Mouse (Mus musculus): ENCODE results near the gene Tysnd1.
A peak's percentile ranks its signal among the peaks of the same experiment; 100 is the strongest.

Gene Tysnd1

GRCm38 (mm10) chr10:61694870-61695670 is at the start of gene Tysnd1:
Tysnd1 (plus strand) TSS chr10:61695514.
- DNase-seq (ENCODE audit: extremely low read depth, insufficient read length, low spot score): peak; percentile 50

DNA sequence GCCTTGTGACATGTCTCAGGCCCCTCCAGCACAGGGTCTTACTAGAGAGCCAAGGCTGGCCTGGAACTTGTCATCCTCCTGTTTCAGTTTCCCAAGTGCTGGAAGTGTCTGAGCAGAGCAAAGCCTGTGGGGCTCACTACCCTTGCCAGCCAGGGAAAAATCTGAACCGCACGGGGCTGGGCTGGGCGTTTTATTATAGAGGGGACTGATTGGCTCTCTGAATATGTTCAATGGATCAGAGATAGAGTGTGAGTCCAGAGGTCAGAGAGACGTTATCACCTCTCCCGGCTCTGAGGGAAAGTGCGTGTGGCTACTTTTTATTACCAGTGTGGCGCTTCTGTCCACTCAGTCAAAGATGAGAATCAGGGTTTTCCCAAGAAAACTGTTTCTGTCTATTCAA is 48.8 kb upstream of the Tysnd1 start:
- DNase-seq (ENCODE audit: extremely low read depth, insufficient read length, low spot score): no peak

DNA sequence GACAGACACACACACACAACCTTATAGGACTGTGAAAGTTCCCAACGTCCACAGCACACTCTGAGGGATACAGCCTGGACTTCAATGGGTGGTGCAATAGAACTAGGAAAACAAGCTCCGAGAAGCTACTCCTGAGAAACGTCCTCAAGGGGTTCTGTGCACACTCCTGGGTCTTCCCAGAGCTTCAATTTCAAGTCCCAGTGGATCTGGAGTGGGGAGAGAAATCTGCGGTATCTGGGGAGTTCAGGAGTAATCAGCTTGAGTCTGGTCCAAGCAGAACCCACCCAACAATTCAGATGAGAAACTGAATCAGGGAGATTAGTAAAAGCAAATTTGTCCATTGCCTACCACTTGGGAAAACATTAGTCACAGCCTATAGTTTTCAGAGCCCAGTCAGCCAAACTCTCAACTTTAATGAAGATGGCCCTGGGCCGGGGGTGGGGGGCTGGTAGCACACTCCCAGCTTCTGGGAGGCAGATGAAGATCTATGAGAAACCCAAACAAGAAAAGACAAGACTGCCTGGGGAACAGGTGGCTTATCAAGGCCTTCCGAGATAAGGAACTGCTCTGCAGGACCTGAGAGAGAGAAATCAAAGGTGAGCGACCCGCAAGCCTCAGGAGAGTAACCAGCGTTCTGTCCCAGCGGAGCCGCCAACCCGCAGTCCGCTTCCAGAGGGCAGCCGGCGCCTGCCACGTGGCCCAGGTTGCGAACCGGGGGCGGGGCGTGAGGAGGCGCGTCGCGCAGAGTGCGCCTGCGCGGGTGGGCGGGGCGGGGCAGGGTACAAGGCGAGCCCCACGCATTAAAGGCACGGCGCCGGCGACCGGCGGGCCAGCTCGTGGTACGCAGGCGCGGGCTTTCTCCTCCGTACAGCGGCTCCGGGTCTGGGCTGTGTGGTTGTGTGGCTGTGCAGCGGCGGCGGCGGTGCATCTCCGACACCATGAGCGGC is 47.3 kb upstream of the Tysnd1 start, which contains the start of gene Ppa1:
Gene Ppa1 (plus strand): TSS at position 763 of the 947 bp plus-strand sequence.
- DNase-seq (ENCODE audit: extremely low read depth, insufficient read length, low spot score): peak; percentile 90

GRCm38 (mm10) chr10:61648737-61649645 is 46.3 kb upstream of the Tysnd1 start:
- no peak for DNase-seq (ENCODE audit: extremely low read depth, insufficient read length, low spot score)

- no peak for DNase-seq (ENCODE audit: extremely low read depth, insufficient read length, low spot score)
Measured at GRCm38 (mm10) chr10:61654105-61654504, 41.2 kb upstream of the Tysnd1 start.

DNA sequence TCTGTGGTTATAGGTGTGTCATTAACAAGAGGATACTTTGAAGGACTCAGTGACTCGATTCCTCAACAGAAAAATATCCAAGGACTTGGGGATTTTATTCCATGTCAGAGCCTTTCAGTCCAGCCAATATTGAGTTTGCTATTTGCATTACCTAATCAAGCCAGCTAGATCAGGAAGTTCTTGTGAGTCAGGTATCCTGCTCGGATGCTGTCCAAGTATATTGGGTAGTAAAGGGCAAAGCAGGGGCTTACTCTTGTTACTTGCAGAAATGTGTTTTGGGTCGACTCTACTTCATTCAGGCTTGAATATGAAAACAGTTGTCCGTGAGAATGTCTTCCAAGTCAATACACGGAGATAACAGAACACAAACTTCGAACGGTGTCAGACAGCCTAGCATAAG is 40.6 kb upstream of the Tysnd1 start:
- no peak for DNase-seq (ENCODE audit: extremely low read depth, insufficient read length, low spot score)

- no peak for DNase-seq (ENCODE audit: extremely low read depth, insufficient read length, low spot score)
Measured at GRCm38 (mm10) chr10:61655188-61655587, 40.1 kb upstream of the Tysnd1 start.

GRCm38 (mm10) chr10:61656928-61657882 is 38.1 kb upstream of the Tysnd1 start:
- no peak for DNase-seq (ENCODE audit: extremely low read depth, insufficient read length, low spot score)

DNA sequence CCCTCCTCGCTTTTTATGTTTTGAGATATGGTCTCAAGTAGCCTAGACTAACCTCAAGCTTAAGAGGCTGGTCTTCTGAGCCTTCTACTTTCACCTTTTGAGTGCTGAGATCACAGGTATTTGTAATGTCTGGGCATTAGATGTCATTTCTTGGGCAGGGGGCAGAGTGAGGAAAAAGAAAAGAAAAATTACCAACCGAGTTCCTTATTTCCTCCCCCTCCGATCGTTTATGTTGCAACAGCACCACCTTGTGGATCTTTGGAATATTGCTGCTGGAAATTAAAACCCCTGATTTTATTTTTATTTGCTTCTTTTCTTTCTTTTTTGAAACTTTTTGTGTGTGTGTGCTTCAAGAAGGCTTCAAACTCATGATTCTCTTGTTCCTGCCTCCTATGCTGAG is 37.3 kb upstream of the Tysnd1 start:
- peak; percentile 18 for DNase-seq (ENCODE audit: extremely low read depth, insufficient read length, low spot score)

DNA sequence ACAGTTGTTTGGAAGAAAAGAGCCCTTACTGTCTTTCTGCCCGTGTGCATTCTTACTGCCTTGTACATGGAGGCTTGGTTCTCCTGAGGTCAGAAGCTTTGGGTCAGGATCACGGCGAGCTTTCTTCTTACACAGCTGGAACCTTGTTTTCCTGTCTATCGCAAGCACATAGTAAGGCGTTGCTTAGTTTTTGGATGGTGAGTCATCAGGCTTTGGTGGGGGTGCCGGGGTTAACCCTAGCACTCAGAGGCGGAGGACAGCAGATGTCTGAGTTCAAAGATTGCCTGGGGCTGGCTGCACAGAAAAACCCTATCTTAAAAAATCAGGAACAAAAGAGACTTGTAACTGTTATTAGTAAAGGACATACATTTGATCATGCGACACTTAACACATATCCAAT is 33.4 kb upstream of the Tysnd1 start:
- DNase-seq (ENCODE audit: extremely low read depth, insufficient read length, low spot score): peak; percentile 45

GRCm38 (mm10) chr10:61662391-61662988 is 32.8 kb upstream of the Tysnd1 start:
- DNase-seq (ENCODE audit: extremely low read depth, insufficient read length, low spot score): no peak

DNA sequence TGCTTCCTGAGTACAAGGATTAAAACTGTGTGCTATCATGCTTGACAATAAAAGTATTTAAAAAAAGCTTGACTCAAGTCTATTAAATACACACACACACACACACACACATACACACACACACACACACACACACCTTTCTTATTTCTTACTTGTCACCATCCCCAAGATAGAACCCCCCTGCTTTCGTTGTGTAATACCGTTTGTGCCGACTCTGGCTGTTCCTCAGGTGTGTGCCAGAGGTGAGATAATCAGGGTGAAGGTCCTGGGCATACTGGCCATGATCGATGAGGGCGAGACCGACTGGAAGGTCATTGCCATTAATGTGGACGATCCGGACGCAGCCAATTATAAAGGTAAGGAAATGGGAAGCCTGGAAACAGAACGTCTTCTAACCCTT is 30.2 kb upstream of the Tysnd1 start:
- DNase-seq (ENCODE audit: extremely low read depth, insufficient read length, low spot score): no peak

GRCm38 (mm10) chr10:61665651-61666050 is 29.7 kb upstream of the Tysnd1 start:
- no peak for DNase-seq (ENCODE audit: extremely low read depth, insufficient read length, low spot score)

GRCm38 (mm10) chr10:61669289-61669688 is 26.0 kb upstream of the Tysnd1 start:
- no peak for DNase-seq (ENCODE audit: extremely low read depth, insufficient read length, low spot score)

DNA sequence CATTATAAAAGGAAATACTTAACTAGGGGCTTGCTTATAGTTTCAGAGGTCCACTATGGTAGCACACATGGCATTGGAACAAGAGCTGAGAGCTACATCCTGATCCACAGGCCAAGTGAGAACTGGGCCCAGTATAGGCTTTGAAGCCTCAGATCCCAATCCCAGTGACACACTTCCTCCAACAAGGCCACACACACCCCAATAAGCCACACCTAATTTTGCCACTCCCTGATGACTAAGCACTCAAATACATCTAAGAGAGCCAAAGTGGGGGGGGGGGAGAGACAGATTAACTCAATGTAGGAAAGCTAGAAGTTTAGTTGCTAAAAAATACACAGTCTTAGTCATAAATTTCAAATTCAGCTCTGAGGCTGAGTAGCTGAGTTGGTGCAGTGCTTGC is 25.4 kb upstream of the Tysnd1 start:
- peak; percentile 72 for DNase-seq (ENCODE audit: extremely low read depth, insufficient read length, low spot score)

GRCm38 (mm10) chr10:61670758-61671157 is 24.6 kb upstream of the Tysnd1 start:
- no peak for DNase-seq (ENCODE audit: extremely low read depth, insufficient read length, low spot score)

- no peak for DNase-seq (ENCODE audit: extremely low read depth, insufficient read length, low spot score)
Measured at GRCm38 (mm10) chr10:61675935-61676334, 19.4 kb upstream of the Tysnd1 start.

GRCm38 (mm10) chr10:61679545-61679944 is 15.8 kb upstream of the Tysnd1 start:
- DNase-seq (ENCODE audit: extremely low read depth, insufficient read length, low spot score): no peak
